Mouse (Mus musculus): ENCODE measurements around the gene Elmsan1.

Gene Elmsan1

GRCm38 (mm10) chr12:84192741-84193641 is 25.7 kb downstream of the Elmsan1 start:
- peak; percentile 93 for DNase-seq (ENCODE audit: low spot score)

DNA sequence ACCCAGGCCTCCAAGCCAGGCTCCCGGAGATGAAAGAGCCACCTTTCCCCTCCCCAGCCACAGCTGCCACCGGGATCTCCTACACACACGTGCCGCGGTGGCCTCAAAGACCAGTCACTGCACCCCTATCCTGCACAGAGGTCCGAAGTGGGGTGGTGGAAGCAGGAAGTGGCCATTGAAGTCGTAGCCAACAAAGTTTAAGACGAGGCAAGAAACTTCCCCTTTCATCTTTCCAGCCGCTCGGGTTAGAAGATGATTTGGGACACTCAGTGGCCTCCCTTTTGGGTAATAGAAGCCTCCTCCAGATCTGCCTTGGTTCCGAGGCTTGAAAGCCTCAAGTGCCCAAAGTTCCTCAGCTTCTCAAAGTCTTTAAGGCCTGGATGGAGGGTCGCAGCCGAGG is 26.4 kb downstream of the Elmsan1 start:
- DNase-seq (ENCODE audit: low spot score) = no peak

DNA sequence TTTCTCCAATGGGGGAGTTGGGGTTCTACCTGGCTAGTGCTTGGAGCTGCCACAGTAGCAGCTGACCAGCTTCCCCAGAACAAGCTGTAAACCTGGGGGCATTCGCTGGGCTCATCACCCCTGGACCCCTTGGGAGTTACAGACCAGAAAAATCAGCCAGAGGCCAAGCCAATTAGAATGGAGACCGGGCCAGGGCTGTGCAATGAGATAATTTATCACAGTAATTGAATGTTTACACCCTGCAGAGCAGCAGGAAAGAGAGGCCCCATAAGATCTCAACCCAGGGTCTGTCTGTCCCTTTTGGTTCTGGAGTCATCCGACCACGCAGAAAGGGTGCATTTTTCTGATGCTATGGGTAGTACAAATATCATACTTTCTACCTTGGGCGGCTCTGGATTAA is 26.9 kb downstream of the Elmsan1 start:
- DNase-seq (ENCODE audit: low spot score) = peak; percentile 66

DNA sequence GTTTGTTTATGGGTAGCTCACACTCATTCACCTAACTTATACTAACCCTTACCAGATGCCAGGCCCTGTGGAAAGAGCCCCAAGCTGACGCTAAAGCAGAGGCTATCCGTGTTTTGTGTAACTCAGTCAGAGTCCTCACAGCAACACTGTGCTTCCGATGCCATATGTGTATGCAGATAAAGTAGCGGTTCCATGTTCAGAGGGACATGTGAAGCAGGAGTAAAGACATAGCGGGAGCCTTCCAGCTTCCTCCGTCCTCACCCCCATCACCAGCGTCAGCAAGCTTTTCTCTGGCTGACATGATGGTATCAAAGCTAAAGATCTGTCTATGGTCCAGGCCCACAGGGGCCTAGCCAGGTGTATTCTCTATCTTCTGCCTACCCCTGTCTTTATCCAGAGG is 27.5 kb downstream of the Elmsan1 start:
- DNase-seq (ENCODE audit: low spot score) = no peak

DNA sequence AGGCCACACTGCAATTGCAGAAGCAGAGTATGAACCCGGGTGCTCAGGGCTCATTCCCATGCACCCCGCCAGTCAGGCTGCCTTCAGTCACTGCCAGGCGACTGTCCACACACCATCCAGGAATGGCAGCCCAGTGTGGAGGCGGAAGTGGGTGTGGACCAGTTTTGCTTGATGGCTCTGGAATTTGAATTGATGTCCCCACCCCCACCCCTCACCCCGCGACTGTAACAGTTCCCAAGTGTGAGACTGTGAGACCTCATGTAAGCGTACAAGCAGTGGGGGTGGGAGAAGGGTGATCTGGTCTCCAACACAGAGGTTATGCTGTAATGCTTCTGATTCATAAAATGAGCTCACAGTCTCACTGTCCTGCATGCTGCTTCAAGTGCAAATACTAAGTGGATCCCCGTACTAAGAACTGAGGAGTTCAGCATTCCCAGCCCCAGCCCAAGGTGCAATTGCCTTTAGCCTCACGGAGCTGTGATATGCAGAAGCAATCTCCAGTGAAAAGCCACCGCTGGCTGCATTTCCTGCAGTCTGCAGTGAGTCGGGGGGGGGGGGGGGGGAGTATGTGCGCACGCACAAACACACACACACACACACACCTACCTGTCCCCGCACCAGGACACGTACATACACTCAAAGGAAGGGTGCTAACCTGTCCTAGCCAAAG is 28.4 kb downstream of the Elmsan1 start:
- peak; percentile 53 for DNase-seq (ENCODE audit: low spot score)

GRCm38 (mm10) chr12:84188881-84189444 is 29.7 kb downstream of the Elmsan1 start:
- DNase-seq (ENCODE audit: low spot score) = no peak

DNA sequence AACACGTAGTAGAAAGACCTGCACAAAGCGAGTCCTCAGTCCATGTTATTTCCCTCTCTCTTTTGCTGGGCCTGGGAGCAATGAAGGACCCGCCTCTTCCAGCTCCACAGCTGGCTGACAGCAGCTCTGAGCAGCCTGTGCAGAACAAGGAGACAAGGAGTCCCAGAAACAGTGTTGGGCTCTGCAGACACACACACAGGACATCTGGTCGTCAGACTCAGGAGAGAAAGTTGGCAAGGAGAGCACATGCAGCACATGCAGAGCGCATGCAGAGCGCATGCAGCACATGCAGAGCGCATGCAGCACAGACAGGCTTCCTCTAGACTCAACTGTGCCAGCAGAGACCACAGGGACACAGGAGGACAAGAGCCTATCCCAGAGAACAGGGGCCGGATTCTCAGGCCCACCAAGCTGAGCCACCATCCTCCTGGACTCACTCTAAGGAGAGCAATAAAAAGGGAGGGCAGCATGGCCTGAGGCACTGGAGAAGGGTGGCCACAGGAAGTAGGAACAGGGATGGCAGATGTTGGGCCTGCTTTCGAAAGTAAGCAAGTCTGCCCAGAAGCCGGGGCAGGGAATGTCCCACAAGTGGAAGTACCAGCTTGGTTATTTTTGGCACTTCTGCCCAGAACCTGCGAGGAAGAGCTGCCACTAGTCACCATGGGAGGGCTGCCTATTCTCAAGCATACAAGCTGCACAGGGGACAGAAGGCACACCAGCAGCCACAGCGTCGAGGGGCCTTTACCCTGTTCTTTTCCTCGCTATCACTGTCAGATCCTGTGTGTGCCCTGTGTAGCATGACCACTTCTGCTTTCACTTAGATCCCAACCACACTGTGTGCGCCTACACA is 30.7 kb downstream of the Elmsan1 start:
- peak; percentile 68 for DNase-seq (ENCODE audit: low spot score)

DNA sequence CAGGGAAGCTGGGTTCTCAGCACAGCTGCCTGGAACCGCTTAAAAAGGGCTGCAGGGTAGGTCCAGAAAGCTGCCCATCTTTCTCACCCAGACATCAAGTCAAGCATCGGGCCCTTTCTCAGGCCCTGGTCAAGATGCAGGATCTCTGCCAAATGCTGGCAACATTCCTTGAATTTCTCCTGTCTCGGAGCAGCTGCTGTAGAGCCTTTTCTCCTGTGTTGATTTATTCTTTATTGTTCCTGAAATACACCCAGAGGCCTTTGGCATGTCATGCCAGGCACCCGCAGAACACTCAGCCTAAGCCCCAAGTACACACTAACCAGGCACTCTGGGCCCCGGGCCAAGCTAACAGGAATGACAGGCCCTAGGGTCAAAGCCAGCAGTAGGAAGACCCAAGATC is 31.7 kb downstream of the Elmsan1 start:
- DNase-seq (ENCODE audit: low spot score) = peak; percentile 61

GRCm38 (mm10) chr12:84186536-84186935 is 32.1 kb downstream of the Elmsan1 start:
- no peak for DNase-seq (ENCODE audit: low spot score)

DNA sequence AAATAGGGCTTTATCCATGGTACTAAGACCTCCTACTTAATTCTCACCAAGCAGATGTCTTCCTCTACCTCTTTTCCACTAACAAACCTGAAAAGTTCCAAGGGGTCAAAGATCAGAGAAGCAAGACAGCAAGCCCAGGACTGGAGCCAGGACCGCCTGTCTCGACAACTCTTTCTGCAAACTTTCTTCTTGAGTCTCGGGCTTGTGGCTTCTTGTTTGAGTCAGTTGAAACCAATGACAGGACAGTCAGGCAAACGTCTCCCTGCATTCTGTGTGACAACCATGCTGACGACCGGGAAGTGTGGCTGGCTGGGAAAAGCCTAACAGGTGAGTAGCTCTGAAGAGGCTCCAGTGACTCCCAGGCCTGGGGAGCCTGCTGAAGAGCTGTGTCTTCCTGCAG is 33.1 kb downstream of the Elmsan1 start:
- DNase-seq (ENCODE audit: low spot score) = no peak

DNA sequence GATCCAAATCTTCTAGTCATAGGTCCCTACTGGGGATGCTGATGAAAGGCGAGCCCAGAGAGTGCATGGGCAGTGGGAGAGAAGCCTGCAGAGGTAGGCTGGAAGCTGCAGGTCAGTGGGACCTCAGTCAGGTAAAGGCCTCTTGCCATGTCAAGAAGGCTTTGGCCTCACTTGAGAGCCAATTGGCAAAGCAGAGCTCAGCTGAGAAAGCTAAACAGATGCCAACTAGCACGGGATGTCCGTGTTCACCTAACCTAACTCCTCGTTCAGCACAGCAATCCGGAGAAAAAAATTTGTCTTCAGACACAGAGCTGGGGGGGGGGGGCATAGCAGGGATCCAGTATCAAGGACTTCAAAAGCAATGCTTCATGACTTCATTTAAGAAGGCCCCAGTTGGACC is 33.7 kb downstream of the Elmsan1 start:
- no peak for DNase-seq (ENCODE audit: low spot score)

GRCm38 (mm10) chr12:84181999-84182398 is 36.7 kb downstream of the Elmsan1 start:
- no peak for DNase-seq (ENCODE audit: low spot score)

- DNase-seq (ENCODE audit: low spot score) = peak; percentile 89
Observed at GRCm38 (mm10) chr12:84180701-84181435, 37.8 kb downstream of the Elmsan1 start.

DNA sequence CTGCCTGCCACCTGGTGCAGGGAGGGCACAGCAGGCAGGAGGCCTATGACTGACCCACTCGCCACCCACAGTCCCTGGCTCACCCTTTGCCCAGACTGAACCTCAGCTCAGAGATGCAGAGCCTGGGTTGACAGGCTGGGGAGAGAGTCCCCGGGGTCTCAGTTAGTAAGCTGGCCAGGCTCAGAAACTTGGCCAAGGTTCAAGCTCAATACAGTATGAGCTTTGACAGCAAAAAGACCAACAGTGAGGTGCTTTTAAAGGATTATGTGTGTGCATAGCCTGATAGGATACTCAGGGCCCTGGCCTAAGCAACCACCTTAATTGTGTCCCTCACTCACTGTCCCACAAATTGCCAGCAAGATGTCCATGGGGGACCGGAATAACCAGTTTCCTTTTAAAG is 38.6 kb downstream of the Elmsan1 start:
- peak; percentile 65 for DNase-seq (ENCODE audit: low spot score)

GRCm38 (mm10) chr12:84178652-84179445 is 39.8 kb downstream of the Elmsan1 start:
- no peak for DNase-seq (ENCODE audit: low spot score)

- DNase-seq (ENCODE audit: low spot score) = no peak
Observed at GRCm38 (mm10) chr12:84178052-84178451, 40.6 kb downstream of the Elmsan1 start.

DNA sequence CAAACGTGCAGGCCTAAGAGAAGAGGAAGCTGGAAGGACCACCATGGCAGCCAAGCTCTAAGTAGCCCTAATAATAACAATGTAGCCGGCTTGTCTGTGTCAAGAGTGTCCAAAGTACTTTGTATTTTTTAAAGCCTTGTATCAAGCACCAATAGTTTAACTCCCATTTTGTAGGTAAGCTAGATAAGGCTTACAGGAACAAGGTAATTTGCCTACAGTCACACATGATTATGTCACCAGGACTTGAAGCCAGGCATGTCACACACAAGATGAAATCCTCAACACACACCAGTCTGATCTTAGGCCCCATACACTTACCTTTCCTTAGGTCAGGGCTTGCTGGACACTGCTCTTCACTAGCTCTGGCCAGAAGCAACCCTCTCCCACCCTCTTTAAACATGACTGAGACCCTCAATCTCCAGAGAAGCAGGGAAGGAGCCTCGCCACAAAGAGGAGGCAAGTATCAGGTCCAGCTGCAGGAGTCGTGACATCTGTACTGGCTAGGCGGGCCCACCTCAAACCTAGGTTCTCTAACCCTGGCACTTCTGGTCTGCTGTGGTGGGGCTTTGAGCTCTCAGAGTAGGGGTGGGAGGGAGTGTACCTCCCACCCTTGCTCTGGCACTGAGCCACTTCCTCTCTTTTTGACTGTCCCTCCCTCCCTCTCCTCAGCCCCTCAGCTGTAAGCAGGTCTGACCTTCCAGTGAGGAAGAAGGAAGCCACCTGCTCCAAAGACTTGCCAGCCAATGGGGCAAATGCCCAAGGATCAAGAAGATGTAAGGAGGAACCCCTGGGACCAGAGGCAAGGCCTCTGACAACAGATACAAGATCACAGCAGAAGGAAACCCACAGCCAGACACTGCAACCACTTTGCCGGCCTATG is 41.6 kb downstream of the Elmsan1 start:
- no peak for DNase-seq (ENCODE audit: low spot score)

DNA sequence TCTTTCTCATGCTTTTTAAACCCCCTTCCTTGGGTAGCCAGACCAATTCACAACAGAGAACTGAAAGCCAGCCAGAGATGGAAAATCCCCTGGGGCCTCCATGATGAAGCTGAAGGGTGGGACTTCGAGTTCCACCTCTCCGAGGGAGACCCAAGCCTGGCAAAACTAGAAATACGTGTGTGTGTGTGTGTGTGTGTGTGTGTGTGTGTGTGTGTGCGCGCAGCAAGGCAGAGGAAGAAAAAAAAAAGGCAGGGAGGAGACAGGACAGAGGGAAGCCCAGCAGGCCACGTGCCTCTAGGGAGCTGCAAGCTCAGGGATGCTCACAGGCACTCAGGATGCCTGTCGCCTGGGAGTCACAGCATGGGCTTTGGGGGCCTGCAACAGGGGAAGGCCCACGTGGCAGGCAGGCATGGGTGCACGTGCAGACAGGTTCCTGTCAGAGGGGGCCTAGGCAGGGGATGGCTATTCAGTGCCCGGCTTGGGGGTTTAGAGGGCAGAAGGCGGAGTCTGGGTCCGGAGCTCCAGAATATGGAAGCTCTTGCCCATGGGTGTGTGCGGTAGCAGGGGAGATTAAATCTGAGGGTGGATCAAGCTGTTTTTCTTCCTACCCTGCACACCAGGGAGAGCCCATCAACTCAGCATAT is 42.4 kb downstream of the Elmsan1 start:
- DNase-seq (ENCODE audit: low spot score) = peak; percentile 76

GRCm38 (mm10) chr12:84175659-84176061 is 43.0 kb downstream of the Elmsan1 start:
- DNase-seq (ENCODE audit: low spot score) = peak; percentile 81

All from MN1 (cell line).